Mouse (Mus musculus) midbrain, embryonic 12.5 days (tissue): ENCODE data around the gene Tspan9. TPM values are rescaled to one million over a fixed set of nuclear protein-coding genes. Genes with fewer than 3 reads are reported as not detected.
A peak's percentile ranks its signal among the peaks of the same experiment; 100 is the strongest.

Experiments used
- ATAC-seq: fragments of 200-750 bp; cut with Nextera tagmentation; 2 replicates; pipeline ENCODE4 v1.8.0; 2017; ENCODE audit warnings: low read depth, moderate TSS enrichment, moderate library complexity; ENCODE audit not compliant: low FRiP score
- H3K27ac ChIP-seq: fragments of 300-500 bp; sonication (generic); replicated peaks from 2 replicates; pipeline ENCODE4 v1.5.1; 2016; ENCODE audit warnings: mild to moderate bottlenecking
- H3K27me3 ChIP-seq: fragments of 300-500 bp; sonication (generic); 2 replicates; pipeline ENCODE4 v1.6.1; 2016; ENCODE audit warnings: mild to moderate bottlenecking
- H3K36me3 ChIP-seq: fragments of 300-500 bp; sonication (generic); 2 replicates; pipeline ENCODE4 v1.6.1; 2016
- H3K4me1 ChIP-seq: fragments of 300-500 bp; sonication (generic); 2 replicates; pipeline ENCODE4 v1.6.1; 2016
- H3K4me2 ChIP-seq: fragments of 300-500 bp; sonication (generic); replicated peaks from 2 replicates; pipeline ENCODE4 v1.6.1; 2016; ENCODE audit warnings: mild to moderate bottlenecking, moderate library complexity
- H3K4me3 ChIP-seq: fragments of 300-500 bp; sonication (generic); 2 replicates; pipeline ENCODE4 v1.5.1; 2016; ENCODE audit warnings: mild to moderate bottlenecking
- H3K9ac ChIP-seq: fragments of 300-500 bp; sonication (generic); replicated peaks from 2 replicates; pipeline ENCODE4 v1.6.1; 2016; ENCODE audit warnings: mild to moderate bottlenecking, moderate library complexity
- H3K9me3 ChIP-seq: fragments of 300-500 bp; sonication (generic); 2 replicates; pipeline ENCODE4 v1.6.1; 2016; ENCODE audit warnings: mild to moderate bottlenecking
- WGBS: fragments of 180-500 bp; shearing (Covaris S2); methylation state at CpG from one replicate; pipeline ENCODE4 v1.1.7; 2016; 5-methylcytosine and 5-hydroxymethylcytosine counted together
- polyA plus RNA-seq: library from polyadenylated mRNA; unstranded; fragments of >200 nt; fragmentation: Nextera tagmentation; extraction: Ambion mirVana; gene quantifications from 2 replicates; pipeline ENCODE4 v1.2.1, GENCODE M21; 2016

The Tspan9 gene
- polyA plus RNA-seq, 1 experiment from 2014 or later, result 39.0 TPM

DNA sequence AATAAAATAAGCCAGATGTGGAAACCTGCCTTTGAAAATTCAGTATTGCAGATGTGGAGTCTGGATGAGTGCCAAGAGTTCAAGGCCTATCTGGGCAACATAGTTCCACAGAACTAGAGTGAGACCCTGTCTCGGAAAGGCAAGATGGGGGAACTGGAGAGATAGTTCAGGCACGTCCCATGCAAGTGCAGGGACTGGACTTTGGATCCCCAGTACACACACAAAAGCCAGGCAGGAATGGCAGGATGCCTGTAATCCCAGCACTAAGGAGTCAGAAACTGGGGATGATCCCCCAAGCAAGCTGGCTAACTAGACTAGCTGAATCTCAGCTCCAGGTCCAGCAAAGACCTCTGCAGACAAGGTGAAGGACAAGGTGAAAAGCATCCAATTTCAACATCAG is 12.5 kb upstream of the Tspan9 start:
- Histone ChIP-seq H3K9ac (no peak overlapping the region), H3K27me3 (no peaks in the 10 kb centered on the region), H3K36me3 (no peaks in the 10 kb centered on the region), H3K4me2 (no peak overlapping the region), H3K9me3 (no peaks in the 10 kb centered on the region), H3K27ac (no peak overlapping the region), H3K4me1 (no peaks in the 10 kb centered on the region), H3K4me3 (no peak overlapping the region)
- WGBS, result 78% methylated on average over 2 of the region's 2 CpGs
- ATAC-seq, result no peak

- 67% methylated on average over 6 of the region's 6 CpGs for WGBS
These were observed 2.4 kb upstream of the Tspan9 start for GRCm38 (mm10) chr6:128145765-128146164.

GRCm38 (mm10) chr6:128142369-128143278 is 770 bp downstream of the Tspan9 start:
- peak; percentile 64 for ATAC-seq
- Histone ChIP-seq H3K9ac (peak overlapping the region; percentile 79), H3K9me3 (no peaks in the 10 kb centered on the region), H3K36me3 (no peaks in the 10 kb centered on the region), H3K4me1 (peaks cover 11% of the 10 kb centered on the region; the same call in 1 of the 2 replicates), H3K27ac (0 out of 2 replicates have a peak overlapping the region, but pooled peaks have one; percentile 20), H3K4me2 (peak overlapping the region; percentile 84), H3K4me3 (peak overlapping the region; percentile 71), H3K27me3 (peaks cover 19% of the 10 kb centered on the region)
- WGBS, result 5% methylated on average over 20 of the region's 20 CpGs

More at GRCm38 (mm10) chr6:128145765-128146164, 2.4 kb upstream of the Tspan9 start:
- no peak overlapping the region for H3K4me3 ChIP-seq
- H3K4me1 ChIP-seq, result peaks cover 11% of the 10 kb centered on the region; the same call in 1 of the 2 replicates
- H3K9me3 ChIP-seq, result no peaks in the 10 kb centered on the region
- no peak overlapping the region for H3K4me2 ChIP-seq
- H3K36me3 ChIP-seq, result no peaks in the 10 kb centered on the region
- no peak for ATAC-seq
- no peak overlapping the region for H3K27ac ChIP-seq
- H3K9ac ChIP-seq, result no peak overlapping the region
- H3K27me3 ChIP-seq, result peaks cover 19% of the 10 kb centered on the region

DNA sequence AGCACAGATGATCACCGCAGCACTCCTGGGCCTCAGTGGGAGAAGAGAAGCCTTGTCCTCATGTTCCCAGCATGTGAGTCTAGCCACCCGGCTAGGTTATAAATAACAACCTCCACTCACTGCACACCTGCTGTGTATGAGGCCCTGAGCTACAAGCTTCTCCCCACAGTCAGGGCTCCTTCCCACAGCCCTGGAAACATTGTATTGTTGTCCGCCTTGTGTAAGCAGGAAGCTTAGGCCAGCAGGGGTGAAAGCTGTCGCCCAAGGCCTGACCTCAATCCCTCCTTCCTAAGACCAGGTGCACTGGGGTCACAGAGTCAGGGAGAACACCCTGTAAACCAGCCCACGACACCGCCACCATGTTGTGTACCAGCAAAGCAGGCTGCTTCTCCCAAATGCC is 2.7 kb downstream of the Tspan9 start:
- H3K9me3 ChIP-seq, result no peaks in the 10 kb centered on the region
- H3K27me3 ChIP-seq, result peaks cover 19% of the 10 kb centered on the region
- no peaks in the 10 kb centered on the region for H3K36me3 ChIP-seq
- peaks cover 13% of the 10 kb centered on the region; the same call in 1 of the 2 replicates for H3K4me1 ChIP-seq
- 61% methylated on average over 6 of the region's 6 CpGs for WGBS
- H3K4me3 ChIP-seq, result no peak overlapping the region
- no peak overlapping the region for H3K4me2 ChIP-seq
- H3K9ac ChIP-seq, result no peak overlapping the region
- no peak overlapping the region for H3K27ac ChIP-seq
- ATAC-seq, result no peak

- H3K4me1 ChIP-seq, result peaks cover 14% of the 10 kb centered on the region; the same call in 1 of the 2 replicates
- H3K27me3 ChIP-seq, result peaks cover 5% of the 10 kb centered on the region; the same call in 1 of the 2 replicates
- H3K9me3 ChIP-seq, result no peaks in the 10 kb centered on the region
- WGBS, result 93% methylated on average over 4 of the region's 4 CpGs
- no peak overlapping the region for H3K4me3 ChIP-seq
- H3K36me3 ChIP-seq, result no peaks in the 10 kb centered on the region
- H3K4me2 ChIP-seq, result no peak overlapping the region
- H3K9ac ChIP-seq, result no peak overlapping the region
- no peak overlapping the region for H3K27ac ChIP-seq
- no peak for ATAC-seq
These were observed 5.5 kb downstream of the Tspan9 start for GRCm38 (mm10) chr6:128137855-128138254.

DNA sequence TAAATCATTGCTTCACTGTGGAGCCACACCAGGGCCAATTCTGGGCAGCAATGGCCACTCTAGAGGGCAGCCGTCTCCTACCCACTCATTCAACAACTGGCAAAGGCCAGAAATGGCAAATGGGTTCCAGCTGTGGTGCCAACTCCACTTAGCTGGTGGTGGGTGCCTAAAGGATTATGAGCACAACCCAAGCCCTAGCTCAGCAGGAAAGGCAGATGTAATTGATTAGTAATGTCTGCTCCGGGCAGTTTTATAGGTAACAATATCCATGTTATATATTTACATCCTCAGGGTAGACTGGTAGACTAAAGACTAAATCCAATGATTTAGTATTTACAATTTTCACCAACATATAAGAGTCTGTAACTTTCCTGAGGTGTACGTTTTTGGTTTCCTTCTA is 6.7 kb downstream of the Tspan9 start:
- H3K4me2 ChIP-seq, result no peak overlapping the region
- peaks cover 9% of the 10 kb centered on the region; the same call in 1 of the 2 replicates for H3K4me1 ChIP-seq
- WGBS, result 91% methylated on average over 3 of the region's 3 CpGs
- H3K9ac ChIP-seq, result no peak overlapping the region
- ATAC-seq, result no peak
- H3K27me3 ChIP-seq, result no peaks in the 10 kb centered on the region
- H3K27ac ChIP-seq, result no peak overlapping the region
- H3K9me3 ChIP-seq, result no peaks in the 10 kb centered on the region
- H3K4me3 ChIP-seq, result no peak overlapping the region
- H3K36me3 ChIP-seq, result no peaks in the 10 kb centered on the region

GRCm38 (mm10) chr6:128135459-128135858 is 7.9 kb downstream of the Tspan9 start:
- Histone ChIP-seq H3K4me1 (peaks cover 9% of the 10 kb centered on the region; the same call in 1 of the 2 replicates), H3K27ac (no peak overlapping the region), H3K9me3 (no peaks in the 10 kb centered on the region), H3K9ac (no peak overlapping the region), H3K27me3 (no peaks in the 10 kb centered on the region), H3K36me3 (no peaks in the 10 kb centered on the region), H3K4me2 (no peak overlapping the region), H3K4me3 (no peak overlapping the region)
- ATAC-seq, result no peak
- WGBS, result 51% methylated on average over 5 of the region's 5 CpGs

- Histone ChIP-seq H3K4me2 (no peak overlapping the region), H3K4me1 (peaks cover 9% of the 10 kb centered on the region; the same call in 1 of the 2 replicates), H3K27me3 (no peaks in the 10 kb centered on the region), H3K27ac (no peak overlapping the region), H3K36me3 (no peaks in the 10 kb centered on the region), H3K9me3 (no peaks in the 10 kb centered on the region), H3K9ac (no peak overlapping the region), H3K4me3 (no peak overlapping the region)
- ATAC-seq, result no peak
- 76% methylated on average over 5 of the region's 5 CpGs for WGBS
These were observed 8.4 kb downstream of the Tspan9 start for GRCm38 (mm10) chr6:128135006-128135405.

DNA sequence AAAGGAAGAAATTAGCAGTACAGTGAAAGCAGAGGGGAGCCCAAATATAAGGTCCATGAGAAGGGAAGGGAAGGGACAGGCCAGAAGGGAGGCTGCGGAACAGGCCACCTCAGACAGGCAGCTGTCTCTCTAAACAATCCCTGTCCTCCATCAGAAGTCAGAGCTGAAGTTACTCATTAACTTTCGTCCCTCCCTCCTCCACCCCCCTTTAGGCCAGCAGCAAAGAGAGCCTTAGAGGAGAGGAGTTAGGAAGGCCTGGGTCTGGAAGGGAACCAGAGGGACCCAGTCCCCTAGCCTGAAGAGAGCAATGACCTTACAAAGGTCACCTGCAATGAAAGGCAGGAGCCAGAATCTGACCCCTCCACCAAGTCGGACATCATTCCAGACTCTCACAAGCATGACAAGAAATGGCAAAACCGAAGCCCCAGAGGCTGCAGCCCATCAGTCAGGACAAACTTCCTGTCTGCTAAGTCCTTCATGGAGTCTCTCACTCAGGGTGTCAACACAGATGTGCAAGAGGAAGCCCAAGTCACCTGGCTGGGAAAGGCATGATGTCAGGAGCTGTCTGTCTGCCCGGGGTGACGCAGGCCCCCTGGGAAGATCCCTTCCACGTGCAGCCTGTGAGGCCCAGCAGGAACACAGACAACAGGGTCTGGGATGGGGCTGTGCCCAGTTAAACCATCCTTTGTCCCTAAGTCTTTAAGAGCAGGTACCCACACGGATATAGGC is 9.0 kb downstream of the Tspan9 start:
- ATAC-seq, result no peak
- no peak overlapping the region for H3K4me2 ChIP-seq
- no peak overlapping the region for H3K4me3 ChIP-seq
- no peak overlapping the region; the same call in 1 of the 2 replicates for H3K9ac ChIP-seq
- H3K4me1 ChIP-seq, result peaks cover 14% of the 10 kb centered on the region; the same call in 1 of the 2 replicates
- H3K27me3 ChIP-seq, result no peaks in the 10 kb centered on the region
- H3K36me3 ChIP-seq, result no peaks in the 10 kb centered on the region
- no peak overlapping the region for H3K27ac ChIP-seq
- H3K9me3 ChIP-seq, result no peaks in the 10 kb centered on the region
- 38% methylated on average over 8 of the region's 8 CpGs for WGBS

- Histone ChIP-seq H3K27me3 (no peaks in the 10 kb centered on the region), H3K4me1 (peaks cover 20% of the 10 kb centered on the region; the same call in 1 of the 2 replicates), H3K9ac (no peak overlapping the region; the same call in 1 of the 2 replicates), H3K9me3 (no peaks in the 10 kb centered on the region), H3K4me2 (no peak overlapping the region), H3K4me3 (no peak overlapping the region), H3K27ac (no peak overlapping the region), H3K36me3 (no peaks in the 10 kb centered on the region)
- no peak for ATAC-seq
- 70% methylated on average over 10 of the region's 10 CpGs for WGBS
These were observed 9.7 kb downstream of the Tspan9 start for GRCm38 (mm10) chr6:128133679-128134191.

DNA sequence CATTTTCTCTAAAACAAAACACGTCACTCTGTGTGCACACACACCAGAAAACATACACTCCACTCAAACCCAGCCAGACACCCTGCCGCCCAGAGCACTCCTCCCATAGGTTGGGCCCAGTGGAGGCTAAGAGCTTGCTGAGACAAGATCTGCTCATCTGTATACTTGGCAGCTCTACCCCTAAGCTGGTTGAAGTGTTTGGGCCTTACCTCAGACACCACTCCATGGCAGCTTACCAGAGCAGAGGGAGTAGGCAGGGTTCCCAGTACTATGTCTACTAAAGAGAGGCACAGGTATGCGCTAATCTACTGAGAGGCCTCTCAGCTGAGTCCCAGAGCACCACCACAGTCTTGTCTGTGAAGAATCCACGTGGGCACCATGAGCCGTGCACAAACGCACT is 10.8 kb downstream of the Tspan9 start:
- no peak overlapping the region for H3K4me3 ChIP-seq
- H3K4me2 ChIP-seq, result no peak overlapping the region
- H3K9me3 ChIP-seq, result no peaks in the 10 kb centered on the region
- no peaks in the 10 kb centered on the region for H3K36me3 ChIP-seq
- WGBS, result 89% methylated on average over 6 of the region's 6 CpGs
- ATAC-seq, result no peak
- H3K9ac ChIP-seq, result no peak overlapping the region
- H3K4me1 ChIP-seq, result peaks cover 22% of the 10 kb centered on the region; the same call in 1 of the 2 replicates
- no peaks in the 10 kb centered on the region for H3K27me3 ChIP-seq
- no peak overlapping the region for H3K27ac ChIP-seq
